Mouse (Mus musculus) ES-E14 (cell line): ENCODE results near the gene Gm10053.

Experiments used
- CHD2 ChIP-seq: IDR thresholded peaks from 2 replicates; pipeline ENCODE4 v1.6.1; 2014; ENCODE audit warnings: mild to moderate bottlenecking, low read depth, low read length, inconsistent platforms
- ZNF384 ChIP-seq: IDR thresholded peaks from 2 replicates; pipeline ENCODE4 v1.6.1; 2012; ENCODE audit warnings: low read depth, low read length, inconsistent platforms

GRCm38 (mm10) chr19:24898737-24899577, 23.5 kb downstream of the Gm10053 start:
- TF ChIP-seq ZNF384: no peak
- TF ChIP-seq CHD2: no peak
